Mouse (Mus musculus): ENCODE measurements around the gene B4galt5.

Gene B4galt5

DNA sequence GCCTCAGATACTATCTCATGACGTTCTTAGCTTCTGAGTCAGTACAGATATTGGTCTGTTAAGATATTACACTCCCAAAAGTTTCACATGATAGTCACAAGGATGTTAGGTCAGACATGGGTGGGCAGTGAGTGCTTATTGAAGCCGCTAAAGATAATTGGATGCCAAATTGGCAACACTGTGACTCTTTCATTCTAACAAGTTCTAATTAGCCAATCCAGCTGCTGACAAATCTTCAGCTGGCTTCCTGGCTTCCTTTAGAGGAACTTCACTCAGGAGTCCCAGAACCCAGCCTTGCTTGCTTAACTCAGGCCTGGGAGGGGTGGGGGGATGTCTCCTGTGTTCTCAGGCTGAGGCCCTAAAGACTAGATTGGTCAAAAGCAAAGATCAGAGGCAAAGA, 9.5 kb upstream of the B4galt5 start:
- in situ Hi-C loops (cut with MseI, MboI), result no loop called here

GRCm38 (mm10) chr2:167356885-167357284, 7.9 kb upstream of the B4galt5 start:
- in situ Hi-C loops (cut with MseI, MboI), result no loop called here

DNA sequence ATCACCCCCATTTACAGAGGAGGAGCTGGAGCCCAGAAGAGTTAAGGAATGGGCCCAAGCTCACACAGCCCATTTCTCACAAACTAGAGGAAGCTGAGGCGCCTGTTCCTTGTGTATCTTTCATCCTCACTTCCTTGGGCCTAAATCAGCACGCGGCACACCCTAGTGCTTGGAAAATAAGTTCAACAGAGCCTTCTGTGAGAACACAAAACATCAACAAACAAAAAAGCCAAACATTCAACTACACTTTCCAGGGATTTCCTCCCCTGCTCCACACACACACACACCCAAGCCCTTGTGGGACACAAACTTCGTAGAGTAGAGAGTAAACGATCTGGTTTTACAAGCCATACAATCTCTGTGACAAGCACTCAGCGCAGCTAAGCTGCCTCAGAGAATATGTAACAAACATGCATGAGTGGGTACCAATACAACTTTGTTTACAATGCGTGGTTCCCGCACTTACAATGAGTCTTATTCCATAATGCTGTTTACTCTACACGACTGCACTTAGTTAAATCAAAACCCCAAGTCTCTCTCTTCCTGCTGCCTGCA, 5.7 kb upstream of the B4galt5 start:
- in situ Hi-C loops (cut with MseI, MboI), result loop anchor here in 1 of 2 experiments (5.0 kb wide), 1 partner anchor 63 kb away; no protein-coding TSS in a partner anchor

DNA sequence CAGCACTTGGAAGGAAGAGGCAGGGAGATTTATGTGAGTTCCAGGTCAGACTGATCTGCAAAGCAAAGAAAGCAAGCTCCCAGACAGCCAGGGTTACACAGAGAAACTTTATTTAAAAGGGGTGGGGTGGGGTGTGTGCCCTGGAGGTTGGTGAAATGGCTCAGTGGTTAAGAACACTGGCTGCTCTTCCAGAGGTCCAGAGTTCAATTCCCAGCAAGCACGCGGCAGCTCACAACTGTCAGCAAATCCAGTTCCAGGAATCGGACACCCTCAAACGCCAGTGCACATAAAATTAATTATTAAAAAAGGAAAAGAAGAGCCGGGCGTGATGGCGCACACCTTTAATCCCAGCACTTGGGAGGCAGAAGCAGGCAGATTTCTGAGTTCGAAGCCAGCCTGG, 5.1 kb upstream of the B4galt5 start:
- in situ Hi-C loops (cut with MseI, MboI), result loop anchor here in 1 of 2 experiments (5.0 kb wide), 1 partner anchor 63 kb away; no protein-coding TSS in a partner anchor

GRCm38 (mm10) chr2:167352496-167352895, 3.5 kb upstream of the B4galt5 start:
- in situ Hi-C loops (cut with MseI, MboI), result loop anchor here in 1 of 2 experiments (5.0 kb wide), 1 partner anchor 65 kb away; no protein-coding TSS in a partner anchor

DNA sequence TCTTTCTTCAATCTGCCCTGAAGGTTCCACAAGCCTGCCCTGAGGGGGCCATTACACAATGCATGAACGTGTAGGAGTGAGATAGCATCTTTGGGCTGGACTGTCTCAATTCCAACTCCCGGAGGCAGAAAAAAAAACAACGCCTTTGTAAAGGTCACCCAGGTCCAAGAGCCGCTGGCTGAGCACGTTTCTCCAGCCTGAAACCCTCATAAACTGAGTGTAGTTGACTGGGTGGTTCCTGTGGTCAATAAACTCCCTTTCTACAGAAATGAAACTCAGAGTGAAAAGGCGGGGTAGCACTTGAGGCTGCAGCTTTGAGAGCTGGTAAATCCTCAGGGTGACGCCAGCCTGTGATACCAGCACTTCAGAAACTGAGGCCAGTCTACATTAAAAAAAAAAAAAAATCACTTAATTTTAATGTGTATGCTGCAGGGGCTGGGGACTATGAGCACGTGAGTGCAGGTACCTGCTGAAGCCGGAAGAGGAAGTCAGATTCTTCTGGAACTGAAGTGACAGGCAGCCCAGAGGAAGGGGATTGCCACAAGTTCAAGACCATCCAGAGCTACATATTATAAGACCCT, 2.5 kb upstream of the B4galt5 start:
- in situ Hi-C loops (cut with MseI, MboI), result loop anchor here in 1 of 2 experiments (5.0 kb wide), 1 partner anchor 66 kb away; no protein-coding TSS in a partner anchor

DNA sequence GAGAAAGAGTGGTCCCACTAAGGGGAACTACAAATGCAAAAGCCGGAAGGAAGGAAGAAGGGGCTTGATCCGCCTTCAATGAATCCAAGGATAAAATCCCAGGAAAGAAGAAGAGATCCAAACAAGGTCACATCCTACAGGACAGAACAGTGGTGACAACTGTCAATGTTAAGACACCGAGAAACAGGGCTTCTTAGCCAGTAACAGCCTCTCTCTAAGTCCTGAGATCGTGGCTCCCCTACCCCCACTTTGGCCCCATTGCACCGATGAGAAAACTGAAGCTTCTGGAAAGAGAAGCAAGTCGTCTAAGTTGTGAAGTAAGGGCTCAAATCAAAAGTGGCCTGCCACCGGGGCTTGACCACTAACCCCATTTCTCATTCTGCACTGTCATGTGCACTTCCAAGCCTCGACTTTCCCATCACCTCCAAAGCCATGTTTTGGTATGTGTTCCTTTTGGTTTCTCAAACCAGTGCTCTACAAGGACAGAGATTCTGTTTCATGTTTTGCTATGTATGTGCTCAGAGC, 1.2 kb upstream of the B4galt5 start:
- in situ Hi-C loops (cut with MseI, MboI), result loop anchor here in 1 of 2 experiments (5.0 kb wide), 1 partner anchor 67 kb away; no protein-coding TSS in a partner anchor

- in situ Hi-C loops (cut with MseI, MboI), result no loop called here
Measured at GRCm38 (mm10) chr2:167349283-167349936, 427 bp upstream of the B4galt5 start.

DNA sequence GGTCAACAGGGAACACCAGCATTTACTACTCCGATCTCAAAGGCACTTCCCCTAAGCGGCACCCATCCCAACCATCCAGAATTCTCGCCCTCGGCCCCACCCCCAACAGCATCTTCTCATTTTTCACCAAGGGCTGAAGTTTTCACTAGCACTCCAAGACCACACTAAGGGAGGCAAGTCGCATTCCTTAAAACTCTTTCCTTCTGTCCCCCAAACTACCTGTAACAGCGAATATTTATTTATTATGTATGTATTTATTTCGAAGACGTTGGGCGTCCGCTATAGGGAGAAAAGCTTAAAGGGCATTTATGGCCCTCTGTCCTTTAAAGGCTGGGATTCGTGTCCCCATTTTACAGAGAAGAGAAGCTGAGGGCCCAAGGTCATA, 1.0 kb downstream of the B4galt5 start:
- in situ Hi-C loops (cut with MseI, MboI), result no loop called here

DNA sequence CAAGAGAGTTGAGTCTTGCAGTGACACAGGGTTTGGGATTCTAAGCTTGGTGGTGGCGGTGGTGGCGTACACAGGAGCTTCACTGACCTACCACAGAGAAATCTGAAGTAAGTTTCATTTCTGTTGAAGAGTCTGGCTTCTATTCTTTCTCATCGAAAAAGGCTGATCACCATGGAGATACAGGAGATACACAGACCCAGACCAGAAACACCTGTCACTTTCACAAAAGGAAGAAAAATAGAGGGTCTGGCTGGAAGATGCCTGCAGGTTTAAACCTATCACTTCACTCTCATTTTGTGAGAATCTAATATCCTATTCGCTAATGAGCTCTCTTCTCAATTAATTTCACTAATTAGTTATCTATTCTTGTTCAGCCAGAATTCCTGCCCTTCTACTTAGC, 1.6 kb downstream of the B4galt5 start:
- in situ Hi-C loops (cut with MseI, MboI), result no loop called here

- in situ Hi-C loops (cut with MseI, MboI), result no loop called here
Measured at GRCm38 (mm10) chr2:167345508-167346164, 3.3 kb downstream of the B4galt5 start.

DNA sequence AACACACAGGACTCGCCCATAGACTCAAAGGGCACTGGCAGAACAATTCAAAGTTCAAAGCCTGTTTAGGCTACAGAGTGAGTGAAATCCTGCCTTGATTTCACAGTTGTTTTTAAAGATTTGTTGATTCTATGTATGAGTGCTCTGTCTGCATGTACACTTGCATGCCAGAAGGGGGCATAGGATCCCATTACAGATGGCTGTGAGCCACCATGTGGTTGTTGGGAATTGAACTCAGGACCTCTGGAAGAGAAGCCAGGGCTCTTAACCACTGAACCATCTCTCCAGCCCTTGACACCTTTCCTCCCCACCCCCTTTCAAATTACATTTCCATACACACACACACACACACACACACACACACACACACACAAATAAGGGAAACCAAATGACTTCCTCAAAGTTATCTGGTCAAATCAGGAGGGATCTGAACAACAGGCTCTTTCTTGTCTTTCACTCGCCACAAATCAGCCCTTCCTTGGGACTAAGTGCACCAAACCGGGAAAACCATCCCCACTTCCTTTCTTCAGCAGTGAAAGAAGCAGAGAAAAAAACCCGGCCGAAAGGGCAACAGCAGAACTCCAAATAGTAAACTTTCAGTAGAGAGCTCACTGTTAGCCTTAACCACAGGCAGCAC, 4.0 kb downstream of the B4galt5 start:
- in situ Hi-C loops (cut with MseI, MboI), result no loop called here

- in situ Hi-C loops (cut with MseI, MboI), result no loop called here
Measured at GRCm38 (mm10) chr2:167343369-167344140, 5.4 kb downstream of the B4galt5 start.

- in situ Hi-C loops (cut with MseI, MboI), result no loop called here
Measured at GRCm38 (mm10) chr2:167342876-167343275, 6.1 kb downstream of the B4galt5 start.

- in situ Hi-C loops (cut with MseI, MboI), result no loop called here
Measured at GRCm38 (mm10) chr2:167337580-167337979, 11.4 kb downstream of the B4galt5 start.

GRCm38 (mm10) chr2:167337214-167337512, 11.8 kb downstream of the B4galt5 start:
- in situ Hi-C loops (cut with MseI, MboI), result no loop called here

DNA sequence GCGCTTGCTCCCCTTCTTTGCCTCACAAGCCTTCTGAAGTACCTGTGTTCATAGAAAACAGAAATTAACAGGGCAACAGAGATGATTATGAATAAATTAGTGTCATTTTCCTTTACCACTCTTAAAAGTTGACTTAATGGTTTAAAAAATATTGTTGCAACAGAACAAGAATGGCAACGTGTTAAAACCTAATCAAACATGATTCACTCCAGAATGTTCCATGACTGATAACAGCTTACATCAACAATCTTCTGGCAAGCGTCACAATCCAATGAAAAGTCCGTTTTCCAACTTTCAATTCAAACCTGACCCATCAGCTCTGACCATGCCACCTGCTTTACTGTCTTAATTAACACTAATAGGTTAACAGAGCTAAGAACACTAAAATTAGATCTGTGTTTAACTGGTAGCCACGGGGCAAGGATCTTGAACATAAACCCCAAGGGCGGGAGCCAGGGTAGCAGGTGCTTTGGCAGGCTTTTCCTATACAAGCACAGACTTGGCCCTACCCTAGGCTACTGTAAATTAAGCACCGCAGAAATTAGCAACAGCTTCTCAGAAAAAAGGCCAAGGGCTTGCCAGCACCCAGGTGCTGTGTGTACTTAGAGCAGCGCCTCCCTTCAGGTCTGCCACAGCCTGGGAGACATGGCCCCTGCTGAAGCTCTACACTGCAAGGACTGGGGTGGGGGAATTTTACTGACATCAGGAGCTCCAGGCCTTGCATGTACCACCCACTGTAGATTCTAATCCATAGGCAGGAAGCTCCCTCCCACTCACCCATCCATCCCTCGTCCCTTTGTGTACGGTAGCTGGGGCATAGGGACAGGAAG, 12.4 kb downstream of the B4galt5 start:
- in situ Hi-C loops (cut with MseI, MboI), result no loop called here

- in situ Hi-C loops (cut with MseI, MboI), result no loop called here
Measured at GRCm38 (mm10) chr2:167335066-167335465, 13.9 kb downstream of the B4galt5 start.

- in situ Hi-C loops (cut with MseI, MboI), result no loop called here
Measured at GRCm38 (mm10) chr2:167334312-167334711, 14.7 kb downstream of the B4galt5 start.

GRCm38 (mm10) chr2:167333450-167333849, 15.5 kb downstream of the B4galt5 start:
- in situ Hi-C loops (cut with MseI, MboI), result no loop called here

All from mouse trophoblast stem cell (cell line).